Mouse (Mus musculus) heart, postnatal 0 days (tissue): ENCODE measurements around the gene Smyd1. TPM values are rescaled to one million over a fixed set of nuclear protein-coding genes. Genes with fewer than 3 reads are reported as not detected.
A peak's percentile ranks its signal among the peaks of the same experiment; 100 is the strongest.

Source experiments
- ATAC-seq: fragments of 200-750 bp; cut with Nextera tagmentation; 2 replicates; pipeline ENCODE4 v1.8.0; 2017; ENCODE audit warnings: low read depth, moderate number of reproducible peaks, moderate library complexity; ENCODE audit not compliant: insufficient read depth
- DNase-seq: peaks from one replicate; pipeline ENCODE4 v3.0.0-alpha.2; 2016; ENCODE audit warnings: low spot score
- H3K27ac ChIP-seq: fragments of 300-500 bp; sonication (generic); 2 replicates; pipeline ENCODE4 v1.5.1; 2014; ENCODE audit warnings: low read depth, mild to moderate bottlenecking
- H3K27me3 ChIP-seq: fragments of 300-500 bp; sonication (generic); 2 replicates; pipeline ENCODE4 v1.6.1; 2014; ENCODE audit warnings: low read length, mixed read lengths; ENCODE audit not compliant: control insufficient read depth, insufficient read depth
- H3K36me3 ChIP-seq: fragments of 300-500 bp; sonication (generic); replicated peaks from 2 replicates; pipeline ENCODE4 v1.6.1; 2014; ENCODE audit warnings: low read length, mixed read lengths; ENCODE audit not compliant: control insufficient read depth, insufficient read depth
- H3K4me1 ChIP-seq: fragments of 300-500 bp; sonication (generic); 2 replicates; pipeline ENCODE4 v1.6.1; 2014; ENCODE audit warnings: antibody characterized with exemption; ENCODE audit not compliant: control insufficient read depth, insufficient read depth
- H3K4me2 ChIP-seq: fragments of 300-500 bp; sonication (generic); 2 replicates; pipeline ENCODE4 v1.6.1; 2014; ENCODE audit warnings: low read depth, mild to moderate bottlenecking, low read length, moderate library complexity
- H3K4me3 ChIP-seq: fragments of 300-500 bp; sonication (generic); 2 replicates; pipeline ENCODE4 v1.5.1; 2014; ENCODE audit warnings: low read depth, low read length
- H3K9ac ChIP-seq: fragments of 300-500 bp; sonication (generic); replicated peaks from 2 replicates; pipeline ENCODE4 v1.6.1; 2014; ENCODE audit warnings: low read depth, low read length, mixed read lengths
- H3K9me3 ChIP-seq: fragments of 300-500 bp; sonication (generic); replicated peaks from 2 replicates; pipeline ENCODE4 v1.6.1; 2016; ENCODE audit warnings: low read length; ENCODE audit not compliant: control insufficient read depth
- CTCF ChIP-seq: IDR thresholded peaks from 2 replicates; pipeline ENCODE4 v1.5.1; 2016; ENCODE audit warnings: antibody characterized with exemption, control low read depth, low read depth
- EP300 ChIP-seq: IDR thresholded peaks from 2 replicates; pipeline ENCODE4 v1.6.1; 2016; ENCODE audit warnings: antibody characterized with exemption, low read depth
- WGBS: fragments of 180-500 bp; shearing (Covaris S2); extraction: QIAGEN DNeasy Blood & Tissue Kit; methylation state at CpG from one replicate; pipeline ENCODE4 v1.1.7; 2014; 5-methylcytosine and 5-hydroxymethylcytosine counted together
- polyA plus RNA-seq: library from polyadenylated mRNA; unstranded; fragments of >200 nt; fragmentation: Nextera tagmentation; extraction: Ambion mirVana; gene quantifications from 2 replicates; pipeline ENCODE4 v1.2.1, GENCODE M21; 2015
- total RNA-seq: library from RNA; depleted of rRNA; stranded (reverse); fragments of >200 nt; gene quantifications from 2 replicates; pipeline ENCODE4 v1.2.3, GENCODE M21; 2014; ENCODE audit warnings: low replicate concordance; rRNA removed

Smyd1 gene
- total RNA-seq (287 and 316 TPM in 2 replicates), polyA plus RNA-seq (106 and 109 TPM in 2 replicates)

DNA sequence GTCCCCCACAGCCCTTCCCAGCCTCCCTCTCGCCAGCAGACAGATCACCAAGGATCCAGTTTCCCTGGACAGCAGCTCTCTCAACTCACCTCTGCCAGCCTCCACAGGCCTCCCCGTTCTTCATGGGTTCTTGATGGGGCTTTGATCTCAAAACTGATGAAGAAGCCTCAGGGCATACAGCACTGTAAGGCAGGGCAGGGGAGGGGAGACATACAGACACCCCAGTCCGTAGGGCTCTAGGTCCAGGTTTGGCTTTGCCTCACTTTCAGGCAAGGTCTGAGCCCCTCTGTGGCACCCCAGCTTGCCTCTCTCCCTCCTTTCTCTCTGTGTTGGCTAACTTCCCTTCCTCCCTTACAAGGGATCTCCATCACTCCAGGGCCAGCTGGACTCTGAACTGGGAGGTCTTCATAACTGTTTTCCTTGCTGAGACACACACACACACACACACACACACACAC is at the start of gene Smyd1:
TSS of gene Smyd1 (minus strand) at position 408 of the 458 bp plus-strand sequence.
- Histone ChIP-seq H3K4me1 (no peaks in the 10 kb centered on the region), H3K27me3 (no peaks in the 10 kb centered on the region), H3K36me3 (no peaks in the 10 kb centered on the region), H3K27ac (peak within 1 kb of the TSS; percentile 20; the same call in 1 of the 2 replicates), H3K4me2 (no peak within 1 kb of the TSS; the same call in 1 of the 2 replicates), H3K4me3 (peak within 1 kb of the TSS; percentile 26; the same call in 1 of the 2 replicates), H3K9me3 (no peaks in the 10 kb centered on the region), H3K9ac (no peak within 1 kb of the TSS; the same call in 1 of the 2 replicates)
- WGBS: 84% methylated on average over 3 of the region's 3 CpGs
- ATAC-seq (no peak), DNase-seq (no peak)
- no peak for TF ChIP-seq CTCF
- no peak for TF ChIP-seq EP300

DNA sequence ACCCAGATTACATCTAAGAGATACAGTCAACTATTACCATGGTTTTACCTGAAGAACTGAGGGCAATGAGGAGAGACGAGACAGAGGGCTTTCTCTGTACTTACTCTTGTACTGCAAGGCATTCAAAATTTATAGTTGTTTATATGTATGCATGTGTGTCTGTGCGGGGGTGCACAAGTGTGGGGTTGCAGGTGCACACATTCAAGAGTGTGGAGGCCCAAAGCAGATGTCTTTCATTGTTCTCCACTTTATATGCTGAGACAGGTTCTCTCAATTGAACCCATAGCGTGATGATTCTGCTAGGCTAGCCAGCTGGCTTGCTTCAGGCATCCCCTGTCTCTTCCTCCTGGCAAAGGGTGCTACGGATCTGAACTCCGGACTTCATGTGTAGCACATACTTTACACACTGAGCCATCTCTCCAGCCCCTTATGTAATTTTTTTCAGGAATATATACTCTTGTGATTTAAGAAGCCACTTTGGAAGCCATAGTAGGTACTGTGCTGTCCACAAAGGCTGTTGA is 49.1 kb upstream of the Smyd1 start:
- Histone ChIP-seq H3K36me3 (no peaks in the 10 kb centered on the region), H3K9ac (no peak overlapping the region), H3K9me3 (no peaks in the 10 kb centered on the region), H3K4me1 (no peaks in the 10 kb centered on the region), H3K4me2 (no peak overlapping the region), H3K4me3 (no peak overlapping the region), H3K27me3 (no peaks in the 10 kb centered on the region), H3K27ac (peak overlapping the region; percentile 7; the same call in 1 of the 2 replicates)
- ATAC-seq (no peak), DNase-seq (no peak)
- TF ChIP-seq EP300: no peak
- TF ChIP-seq CTCF: no peak
- WGBS: 81% methylated on average over 5 of the region's 5 CpGs

DNA sequence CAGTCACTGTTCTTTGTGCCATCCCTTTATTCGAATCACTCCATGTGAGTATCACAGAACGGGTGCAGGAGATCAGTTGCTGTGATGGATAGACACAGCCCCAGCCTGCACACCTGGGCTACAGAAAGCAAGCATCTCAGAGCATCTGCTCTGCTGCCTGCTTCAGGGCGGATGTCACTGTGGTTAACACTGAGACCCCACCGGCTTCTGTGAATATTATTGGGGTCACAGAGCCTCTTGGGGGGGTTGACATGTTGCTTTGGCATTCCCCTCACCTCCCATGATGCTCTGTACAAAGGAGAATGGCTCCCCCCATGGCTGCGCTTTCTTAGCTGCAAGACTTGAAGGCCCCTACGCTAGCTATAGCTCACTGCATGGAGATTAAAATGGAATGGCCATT is 47.4 kb upstream of the Smyd1 start:
- Histone ChIP-seq H3K9me3 (no peaks in the 10 kb centered on the region), H3K4me1 (no peaks in the 10 kb centered on the region), H3K27ac (peak overlapping the region; percentile 25; the same call in 1 of the 2 replicates), H3K36me3 (no peaks in the 10 kb centered on the region), H3K4me2 (no peak overlapping the region), H3K9ac (no peak overlapping the region), H3K27me3 (no peaks in the 10 kb centered on the region), H3K4me3 (no peak overlapping the region)
- ATAC-seq: no peak
- TF ChIP-seq CTCF: no peak
- TF ChIP-seq EP300: no peak
- 83% methylated on average over 6 of the region's 6 CpGs for WGBS
- no peak for DNase-seq

DNA sequence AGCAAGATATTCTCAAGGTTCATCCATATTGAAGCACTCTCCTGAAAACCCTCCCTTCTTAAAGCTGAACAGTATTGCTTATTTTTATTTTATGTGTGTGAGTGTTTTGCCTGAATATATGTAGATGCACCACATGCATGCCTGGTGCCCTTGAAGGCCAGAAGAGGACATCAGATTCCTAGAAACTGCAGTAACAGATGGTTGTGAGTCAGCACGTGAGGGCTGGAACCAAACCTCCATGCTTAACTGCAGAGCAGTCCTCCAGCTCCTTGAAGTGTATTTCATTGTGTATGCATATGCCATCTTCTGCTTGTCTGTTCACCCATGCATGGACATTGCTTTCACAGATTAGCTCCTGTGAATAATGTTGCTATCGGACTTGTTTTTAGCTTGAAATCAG is 42.0 kb upstream of the Smyd1 start:
- Histone ChIP-seq H3K27ac (no peak overlapping the region), H3K4me1 (no peaks in the 10 kb centered on the region), H3K9me3 (no peaks in the 10 kb centered on the region), H3K4me3 (no peak overlapping the region), H3K27me3 (no peaks in the 10 kb centered on the region), H3K36me3 (no peaks in the 10 kb centered on the region), H3K4me2 (no peak overlapping the region), H3K9ac (no peak overlapping the region)
- TF ChIP-seq EP300 (no peak), CTCF (no peak)
- no peak for DNase-seq
- 72% methylated on average over 2 of the region's 2 CpGs for WGBS
- no peak for ATAC-seq

DNA sequence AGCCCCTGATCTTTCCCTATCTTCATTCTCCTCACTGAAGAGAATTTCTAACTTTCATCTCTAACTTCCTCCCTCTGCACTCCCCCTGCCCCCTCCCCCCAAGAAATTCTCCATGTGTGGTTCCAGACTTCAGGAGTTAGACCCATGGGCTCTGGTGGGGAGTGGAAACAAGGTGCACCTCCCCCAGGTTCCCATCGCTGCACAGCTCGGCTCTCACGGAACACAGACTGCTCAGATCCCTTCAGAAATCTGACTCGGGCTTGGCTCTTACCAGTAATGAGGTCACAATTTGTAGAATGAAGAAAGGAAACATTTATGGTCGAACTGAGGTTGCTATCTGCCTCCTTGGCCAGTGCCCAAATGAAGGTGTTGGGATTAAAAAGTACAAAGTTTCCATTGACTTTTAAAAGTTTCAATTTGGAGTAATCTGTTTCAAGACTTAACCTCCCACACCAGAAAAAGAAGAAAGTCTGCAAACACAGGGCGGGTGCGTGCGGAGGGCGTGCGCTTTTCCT is 39.2 kb upstream of the Smyd1 start:
- H3K4me3 ChIP-seq: no peak overlapping the region
- H3K9me3 ChIP-seq: no peaks in the 10 kb centered on the region
- H3K36me3 ChIP-seq: no peaks in the 10 kb centered on the region
- H3K4me1 ChIP-seq: no peaks in the 10 kb centered on the region
- DNase-seq (no peak), ATAC-seq (no peak)
- H3K9ac ChIP-seq: no peak overlapping the region
- no peak overlapping the region; the same call in 1 of the 2 replicates for H3K27ac ChIP-seq
- no peaks in the 10 kb centered on the region for H3K27me3 ChIP-seq
- WGBS: 75% methylated on average over 10 of the region's 10 CpGs
- H3K4me2 ChIP-seq: peak overlapping the region; percentile 6; the same call in 1 of the 2 replicates
- TF ChIP-seq CTCF (no peak), EP300 (no peak)
